Mouse (Mus musculus) limb, embryonic 11.5 days (tissue): ENCODE results near the gene Gpsm2. TPM values are rescaled to one million over a fixed set of nuclear protein-coding genes. Genes with fewer than 3 reads are reported as not detected.

Source experiments
- ATAC-seq: fragments of 200-750 bp; cut with Nextera tagmentation; 2 replicates; pipeline ENCODE4 v1.8.0; 2017; ENCODE audit warnings: low read depth; ENCODE audit not compliant: insufficient number of reproducible peaks, low FRiP score, low TSS enrichment
- DNase-seq: peaks from one replicate; pipeline ENCODE4 v3.0.0-alpha.2; 2015; ENCODE audit warnings: low spot score
- H3K27ac ChIP-seq: fragments of 300-500 bp; sonication (generic); replicated peaks from 2 replicates; pipeline ENCODE4 v1.5.1; 2014; ENCODE audit warnings: low read depth, mild to moderate bottlenecking, low read length
- H3K27me3 ChIP-seq: fragments of 300-500 bp; sonication (generic); 2 replicates; pipeline ENCODE4 v1.6.1; 2014; ENCODE audit warnings: mild to moderate bottlenecking, low read length, mixed read lengths; ENCODE audit not compliant: control insufficient read depth, insufficient read depth
- H3K36me3 ChIP-seq: fragments of 300-500 bp; sonication (generic); 2 replicates; pipeline ENCODE4 v1.6.1; 2014; ENCODE audit warnings: mild to moderate bottlenecking, low read length, moderate library complexity, mixed read lengths; ENCODE audit not compliant: control insufficient read depth, insufficient read depth
- H3K4me1 ChIP-seq: fragments of 300-500 bp; sonication (generic); 2 replicates; pipeline ENCODE4 v1.6.1; 2014; ENCODE audit warnings: low read length, mixed read lengths; ENCODE audit not compliant: control insufficient read depth, insufficient read depth
- H3K4me2 ChIP-seq: fragments of 300-500 bp; sonication (generic); 2 replicates; pipeline ENCODE4 v1.6.1; 2014; ENCODE audit warnings: low read depth, mild to moderate bottlenecking, moderate library complexity; ENCODE audit not compliant: severe bottlenecking
- H3K4me3 ChIP-seq: fragments of 300-500 bp; sonication (generic); 2 replicates; pipeline ENCODE4 v1.5.1; 2014; ENCODE audit warnings: low read depth, low read length
- H3K9ac ChIP-seq: fragments of 300-500 bp; sonication (generic); 2 replicates; pipeline ENCODE4 v1.6.1; 2014; ENCODE audit warnings: mild to moderate bottlenecking, low read length
- H3K9me3 ChIP-seq: fragments of 300-500 bp; sonication (generic); 2 replicates; pipeline ENCODE4 v1.6.1; 2016; ENCODE audit warnings: low read length; ENCODE audit not compliant: control insufficient read depth
- WGBS: fragments of 180-500 bp; shearing (Covaris S2); extraction: QIAGEN DNeasy Blood & Tissue Kit; methylation state at CpG from one replicate; pipeline ENCODE4 v1.1.7; 2014; 5-methylcytosine and 5-hydroxymethylcytosine counted together
- polyA plus RNA-seq: library from polyadenylated mRNA; unstranded; fragments of >200 nt; fragmentation: Nextera tagmentation; extraction: Ambion mirVana; gene quantifications from 2 replicates; pipeline ENCODE4 v1.2.1, GENCODE M21; 2014

Gpsm2 gene
- polyA plus RNA-seq, 1 experiment from 2014 or later: 95.4 TPM

GRCm38 (mm10) chr3:108719761-108720160 lies 2.3 kb downstream of the Gpsm2 start:
- Histone ChIP-seq H3K4me2 (no peak overlapping the region), H3K27ac (no peak overlapping the region), H3K9ac (no peak overlapping the region), H3K9me3 (no peaks in the 10 kb centered on the region), H3K36me3 (no peaks in the 10 kb centered on the region), H3K4me1 (peaks cover 13% of the 10 kb centered on the region), H3K27me3 (no peaks in the 10 kb centered on the region), H3K4me3 (no peak overlapping the region)
- WGBS: 86% methylated on average over 3 of the region's 3 CpGs
- DNase-seq (no peak), ATAC-seq (no peak)

- H3K27ac ChIP-seq: no peak overlapping the region
- no peak overlapping the region for H3K4me3 ChIP-seq
- 83% methylated on average over 2 of the region's 2 CpGs for WGBS
- H3K9me3 ChIP-seq: no peaks in the 10 kb centered on the region
- H3K4me1 ChIP-seq: peaks cover 13% of the 10 kb centered on the region
- no peak overlapping the region for H3K9ac ChIP-seq
- H3K4me2 ChIP-seq: 0 out of 2 replicates have a peak overlapping the region, but pooled peaks have one; percentile 4
- no peaks in the 10 kb centered on the region for H3K27me3 ChIP-seq
- ATAC-seq (no peak), DNase-seq (no peak)
- no peaks in the 10 kb centered on the region for H3K36me3 ChIP-seq
These were observed 2.8 kb downstream of the Gpsm2 start for GRCm38 (mm10) chr3:108719357-108719756.

- peaks cover 14% of the 10 kb centered on the region for H3K4me1 ChIP-seq
- no peaks in the 10 kb centered on the region for H3K27me3 ChIP-seq
- no peak overlapping the region for H3K4me3 ChIP-seq
- H3K9me3 ChIP-seq: no peaks in the 10 kb centered on the region
- H3K9ac ChIP-seq: no peak overlapping the region
- DNase-seq (no peak), ATAC-seq (no peak)
- no peak overlapping the region for H3K4me2 ChIP-seq
- 81% methylated on average over 3 of the region's 3 CpGs for WGBS
- H3K36me3 ChIP-seq: no peaks in the 10 kb centered on the region
- H3K27ac ChIP-seq: no peak overlapping the region
These were observed 4.1 kb downstream of the Gpsm2 start for GRCm38 (mm10) chr3:108717896-108718502.

- no peak overlapping the region for H3K4me2 ChIP-seq
- DNase-seq (no peak), ATAC-seq (no peak)
- no peaks in the 10 kb centered on the region for H3K9me3 ChIP-seq
- peaks cover 7% of the 10 kb centered on the region for H3K4me1 ChIP-seq
- no peak overlapping the region for H3K9ac ChIP-seq
- H3K4me3 ChIP-seq: no peak overlapping the region
- 90% methylated on average over 4 of the region's 4 CpGs for WGBS
- H3K27ac ChIP-seq: no peak overlapping the region
- 0 out of 2 replicates have a peak, but pooled peaks cover 2% of the 10 kb centered on the region for H3K36me3 ChIP-seq
- H3K27me3 ChIP-seq: no peaks in the 10 kb centered on the region
These were observed 7.3 kb downstream of the Gpsm2 start for GRCm38 (mm10) chr3:108714837-108715236.

GRCm38 (mm10) chr3:108713065-108713675 lies 8.9 kb downstream of the Gpsm2 start:
- Histone ChIP-seq H3K27me3 (no peaks in the 10 kb centered on the region), H3K9me3 (no peaks in the 10 kb centered on the region), H3K36me3 (0 out of 2 replicates have a peak, but pooled peaks cover 4% of the 10 kb centered on the region), H3K4me1 (peaks cover 3% of the 10 kb centered on the region; the same call in 1 of the 2 replicates), H3K9ac (no peak overlapping the region), H3K4me2 (no peak overlapping the region), H3K27ac (no peak overlapping the region), H3K4me3 (no peak overlapping the region)
- WGBS: 44% methylated on average over 3 of the region's 3 CpGs
- ATAC-seq: no peak
- no peak for DNase-seq

GRCm38 (mm10) chr3:108711296-108711695 lies 10.8 kb downstream of the Gpsm2 start:
- no peak for ATAC-seq
- Histone ChIP-seq H3K9me3 (no peaks in the 10 kb centered on the region), H3K27me3 (no peaks in the 10 kb centered on the region), H3K27ac (no peak overlapping the region), H3K4me1 (peaks cover 3% of the 10 kb centered on the region; the same call in 1 of the 2 replicates), H3K4me2 (no peak overlapping the region), H3K4me3 (no peak overlapping the region), H3K36me3 (0 out of 2 replicates have a peak, but pooled peaks cover 4% of the 10 kb centered on the region), H3K9ac (no peak overlapping the region)
- WGBS: 93% methylated on average over 5 of the region's 5 CpGs
- DNase-seq: no peak

GRCm38 (mm10) chr3:108702789-108703188 lies 19.3 kb downstream of the Gpsm2 start:
- no peak overlapping the region for H3K27ac ChIP-seq
- no peaks in the 10 kb centered on the region for H3K4me1 ChIP-seq
- H3K4me2 ChIP-seq: no peak overlapping the region
- WGBS: 98% methylated on average over 8 of the region's 8 CpGs
- H3K27me3 ChIP-seq: no peaks in the 10 kb centered on the region
- H3K4me3 ChIP-seq: no peak overlapping the region
- DNase-seq: no peak
- peaks cover 8% of the 10 kb centered on the region; the same call in 1 of the 2 replicates for H3K36me3 ChIP-seq
- H3K9me3 ChIP-seq: no peaks in the 10 kb centered on the region
- no peak overlapping the region for H3K9ac ChIP-seq
- no peak for ATAC-seq

- no peaks in the 10 kb centered on the region for H3K9me3 ChIP-seq
- no peak overlapping the region for H3K27ac ChIP-seq
- H3K4me3 ChIP-seq: no peak overlapping the region
- H3K4me2 ChIP-seq: no peak overlapping the region
- no peak for ATAC-seq
- WGBS: 86% methylated on average over 1 of the region's 1 CpGs
- H3K9ac ChIP-seq: no peak overlapping the region
- no peaks in the 10 kb centered on the region for H3K4me1 ChIP-seq
- DNase-seq: no peak
- H3K36me3 ChIP-seq: peaks cover 16% of the 10 kb centered on the region; the same call in 1 of the 2 replicates
- no peaks in the 10 kb centered on the region for H3K27me3 ChIP-seq
These were observed 20.9 kb downstream of the Gpsm2 start for GRCm38 (mm10) chr3:108701256-108701655.
